Comparison of ENCODE assay signal across 22 mouse cellular contexts in genomic region chr2:28621111-28621510, GRCm38 (mm10). TPM values are rescaled to one million over a fixed set of nuclear protein-coding genes. Genes with fewer than 3 reads are reported as not detected.
DNase-seq lines count a peak whose midpoint lies in the region; ATAC-seq and TF ChIP-seq lines count a peak whose summit lies in the region.
"Had no signal": no experiment of that assay in that cellular context is flagged by ENCODE, and none has a peak within 500 bp of the region (broad histone marks: within the 10 kb centered on the region; RNA-seq: fewer than 3 reads in every experiment).

No protein-coding gene starts in this region.

- ATAC-seq in heart, embryonic 13.5 days (ENCODE audit: extremely low read depth, insufficient number of reproducible peaks, low FRiP score, low TSS enrichment), result no peak
- ATAC-seq in liver, postnatal 0 days, result no peak
- ATAC-seq: midbrain, embryonic 15.5 days had no signal

- no peaks in the 10 kb centered on the region for H3K9me3 ChIP-seq in heart, embryonic 13.5 days
- H3K9me3 ChIP-seq in limb, embryonic 10.5 days (replicated peaks), result no peaks in the 10 kb centered on the region
- no peaks in the 10 kb centered on the region for H3K9me3 ChIP-seq in liver, postnatal 0 days (ENCODE audit: low read length)
- H3K9me3 ChIP-seq: midbrain, embryonic 15.5 days had no signal

- no peak for TF ChIP-seq EP300 in heart, adult 2 months (IDR thresholded peaks at IDR 0.05; ENCODE audit: insufficient read depth, low read depth, low read length)
- no peak for TF ChIP-seq EP300 in liver, postnatal 0 days (IDR thresholded peaks at IDR 0.05; ENCODE audit: low read depth)

- peak overlapping the region; percentile 36 for H3K4me3 ChIP-seq in heart, embryonic 13.5 days
- no peak overlapping the region for H3K4me3 ChIP-seq in heart, adult 2 months
- H3K4me3 ChIP-seq in spleen, adult 2 months (ENCODE audit: extremely low read depth, insufficient read depth, insufficient read length), result peak overlapping the region; percentile 28; the same call in 1 of the 2 replicates
- 0 out of 2 replicates have a peak overlapping the region, but pooled peaks have one; percentile 24 for H3K4me3 ChIP-seq in limb, embryonic 10.5 days
- peak overlapping the region; percentile 62 for H3K4me3 ChIP-seq in liver, postnatal 0 days (ENCODE audit: low read depth, low read length)
- H3K4me3 ChIP-seq: gastrocnemius, adult 2 months; midbrain, embryonic 15.5 days had no signal

- no peak for DNase-seq in heart, adult 2 months
- DNase-seq in spleen, adult 2 months (ENCODE audit: low read depth in 1 of 2, low spot score in 2 of 2), result no peak
- DNase-seq in spleen, postnatal 10 days (ENCODE audit: low spot score in 2 of 2), result no peak
- DNase-seq in limb, embryonic 10.5 days (ENCODE audit: low spot score), result no peak
- DNase-seq in liver, postnatal 0 days, result no peak
- DNase-seq in adrenal gland, adult (ENCODE audit: inconsistent age in 2 of 2, low spot score in 1 of 2), result no peak
- DNase-seq: cerebellum, adult 11-12 months; cerebellum, postnatal 36 days; gastrocnemius, adult 2 months; kidney, adult 18-20 months; kidney, postnatal 25 days; layer of hippocampus, adult 9-11 months; retina, postnatal 1 day; thymus, postnatal 14 days had no signal

- no peaks in the 10 kb centered on the region for H3K36me3 ChIP-seq in heart, embryonic 13.5 days
- no peaks in the 10 kb centered on the region for H3K36me3 ChIP-seq in heart, adult 2 months (ENCODE audit: control insufficient read depth, insufficient read depth, low read length)
- no peaks in the 10 kb centered on the region for H3K36me3 ChIP-seq in spleen, adult 2 months (ENCODE audit: control insufficient read depth, insufficient read depth, low read length)
- no peaks in the 10 kb centered on the region for H3K36me3 ChIP-seq in limb, embryonic 10.5 days
- H3K36me3 ChIP-seq in liver, postnatal 0 days (replicated peaks; ENCODE audit: insufficient read depth, low read length), result no peaks in the 10 kb centered on the region; the same call in 1 of the 2 replicates
- H3K36me3 ChIP-seq: midbrain, embryonic 15.5 days had no signal

- 25% methylated on average over 2 of the region's 2 CpGs for WGBS in heart, embryonic 13.5 days
- WGBS in heart, adult 2 months, result 14% methylated on average over 2 of the region's 2 CpGs
- WGBS in spleen, adult 2 months, result 2% methylated on average over 2 of the region's 2 CpGs
- WGBS in limb, embryonic 10.5 days, result 17% methylated on average over 2 of the region's 2 CpGs
- WGBS in liver, postnatal 0 days (ENCODE audit: insufficient replicate concordance), result 15% methylated on average over 2 of the region's 2 CpGs

- H3K4me2 ChIP-seq in heart, embryonic 13.5 days, result peak overlapping the region; percentile 51
- peak overlapping the region; percentile 73 for H3K4me2 ChIP-seq in liver, postnatal 0 days (ENCODE audit: low read depth, low read length)
- H3K4me2 ChIP-seq: midbrain, embryonic 15.5 days had no signal

- no peak for TF ChIP-seq CTCF in heart, adult 2 months (IDR thresholded peaks at IDR 0.05)
- no peak for TF ChIP-seq CTCF in spleen, adult 2 months (IDR thresholded peaks at IDR 0.05; ENCODE audit: extremely low read depth, insufficient read depth, insufficient read length, insufficient replicate concordance)
- TF ChIP-seq CTCF in liver, postnatal 0 days (IDR thresholded peaks at IDR 0.05; ENCODE audit: low read depth), result no peak

- peaks cover 59% of the 10 kb centered on the region for H3K27me3 ChIP-seq in heart, embryonic 13.5 days (replicated peaks)
- H3K27me3 ChIP-seq in heart, adult 2 months (ENCODE audit: control insufficient read depth, insufficient read depth, low read length), result no peaks in the 10 kb centered on the region; the same call in 1 of the 2 replicates
- no peaks in the 10 kb centered on the region for H3K27me3 ChIP-seq in spleen, adult 2 months (ENCODE audit: control insufficient read depth, insufficient read depth, low read length)
- peaks cover 41% of the 10 kb centered on the region for H3K27me3 ChIP-seq in limb, embryonic 10.5 days (ENCODE audit: low read depth, poor library complexity, severe bottlenecking)
- H3K27me3 ChIP-seq in liver, postnatal 0 days (ENCODE audit: insufficient read depth, low read length), result peaks cover 3% of the 10 kb centered on the region; the same call in 1 of the 2 replicates

- no peak overlapping the region for H3K27ac ChIP-seq in heart, embryonic 13.5 days (replicated peaks)
- no peak overlapping the region for H3K27ac ChIP-seq in heart, adult 2 months
- no peak overlapping the region for H3K27ac ChIP-seq in spleen, adult 2 months (ENCODE audit: insufficient read depth, low read length)
- H3K27ac ChIP-seq in limb, embryonic 10.5 days, result no peak overlapping the region
- H3K27ac ChIP-seq in liver, postnatal 0 days (ENCODE audit: low read depth), result peak overlapping the region; percentile 90
- H3K27ac ChIP-seq: gastrocnemius, adult 2 months; midbrain, embryonic 15.5 days had no signal

- peak overlapping the region; percentile 61; the same call in 1 of the 2 replicates for H3K9ac ChIP-seq in heart, embryonic 13.5 days
- H3K9ac ChIP-seq in heart, adult 2 months (ENCODE audit: low read depth, low read length), result no peak overlapping the region
- H3K9ac ChIP-seq in liver, postnatal 0 days (replicated peaks), result peak overlapping the region; percentile 70
- H3K9ac ChIP-seq: midbrain, embryonic 15.5 days had no signal

- peaks cover 27% of the 10 kb centered on the region for H3K4me1 ChIP-seq in heart, embryonic 13.5 days
- H3K4me1 ChIP-seq in heart, adult 2 months (ENCODE audit: control insufficient read depth, insufficient read depth, low read length), result no peaks in the 10 kb centered on the region
- H3K4me1 ChIP-seq in spleen, adult 2 months (ENCODE audit: control insufficient read depth, insufficient read depth, insufficient read length), result peaks cover 7% of the 10 kb centered on the region; the same call in 1 of the 2 replicates
- H3K4me1 ChIP-seq in limb, embryonic 10.5 days, result peaks cover 10% of the 10 kb centered on the region; the same call in 1 of the 2 replicates
- peaks cover 36% of the 10 kb centered on the region for H3K4me1 ChIP-seq in liver, postnatal 0 days (ENCODE audit: insufficient read depth)
- H3K4me1 ChIP-seq: midbrain, embryonic 15.5 days had no signal

- no peaks in the 10 kb centered on the region for H3K79me2 ChIP-seq in heart, adult 2 months (replicated peaks; ENCODE audit: control insufficient read depth, insufficient read depth, low read length)

- no peak for TF ChIP-seq POLR2A in heart, adult 2 months (IDR thresholded peaks at IDR 0.05; ENCODE audit: insufficient read depth, low read depth, low read length)
- no peak for TF ChIP-seq POLR2A in spleen, adult 2 months (IDR thresholded peaks at IDR 0.05; ENCODE audit: low read depth, low read length)

- intact Hi-C loops in heart, adult 2 months (cut with DNase I), result no loop called here

RNA-seq across cellular contexts. Expression of gene Gfi1b, which starts 0.7 kb away (rescaled TPM):
- 2.8 and 4.7 TPM in 2 replicates for polyA plus RNA-seq in heart, embryonic 13.5 days (2015; fragmentation: Nextera tagmentation; extraction: Ambion mirVana)
- not detected for total RNA-seq in heart, adult 2 months (2021)
- polyA plus RNA-seq in heart, adult 2 months (2012; rRNA removed), result 0.12 TPM in 2 replicates
- 22.1 and 31.1 TPM in 2 replicates for polyA plus RNA-seq in spleen, adult 2 months (2012; rRNA removed)
- 3.5 and 4.2 TPM in 2 replicates for polyA plus RNA-seq in limb, embryonic 10.5 days (2016; fragmentation: Nextera tagmentation; extraction: Ambion mirVana)
- 48.9 and 52.2 TPM in 2 replicates for polyA plus RNA-seq in liver, postnatal 0 days (2015; fragmentation: Nextera tagmentation; extraction: Ambion mirVana)
- total RNA-seq: ES-E14; gastrocnemius, adult 2 months; heart, postnatal 36 days; liver, adult 2 months had no signal
- polyA plus RNA-seq: liver, adult 2 months; midbrain, embryonic 15.5 days had no signal

RNA-seq across cellular contexts. Expression of gene Tsc1, which starts 19.9 kb away (rescaled TPM):
- 16.2 and 16.4 TPM in 2 replicates for polyA plus RNA-seq in heart, embryonic 13.5 days (2015; fragmentation: Nextera tagmentation; extraction: Ambion mirVana)
- total RNA-seq in heart, adult 2 months (2021), result 10 to 100 TPM; 24.9 to 29.3 TPM
- polyA plus RNA-seq in heart, adult 2 months (2012; rRNA removed), result 11.5 and 22.7 TPM in 2 replicates
- polyA plus RNA-seq in spleen, adult 2 months (2012; rRNA removed), result 12.1 and 12.5 TPM in 2 replicates
- polyA plus RNA-seq in limb, embryonic 10.5 days (2016; fragmentation: Nextera tagmentation; extraction: Ambion mirVana), result 24.2 and 26.9 TPM in 2 replicates
- polyA plus RNA-seq in liver, postnatal 0 days (2015; fragmentation: Nextera tagmentation; extraction: Ambion mirVana), result 3.7 TPM in 2 replicates

RNA-seq across cellular contexts. Expression of gene Gtf3c5, which starts 37.6 kb away (rescaled TPM):
- 29.8 and 30.9 TPM in 2 replicates for polyA plus RNA-seq in heart, embryonic 13.5 days (2015; fragmentation: Nextera tagmentation; extraction: Ambion mirVana)
- total RNA-seq in heart, adult 2 months (2021), result 10 to 100 TPM; 11.0 to 12.2 TPM
- polyA plus RNA-seq in heart, adult 2 months (2012; rRNA removed), result 14.3 and 21.9 TPM in 2 replicates
- polyA plus RNA-seq in spleen, adult 2 months (2012; rRNA removed), result 13.3 and 15.4 TPM in 2 replicates
- 69.9 and 71.6 TPM in 2 replicates for polyA plus RNA-seq in limb, embryonic 10.5 days (2016; fragmentation: Nextera tagmentation; extraction: Ambion mirVana)
- 4.5 and 5.8 TPM in 2 replicates for polyA plus RNA-seq in liver, postnatal 0 days (2015; fragmentation: Nextera tagmentation; extraction: Ambion mirVana)

RNA-seq across cellular contexts. Expression of gene Cel, which starts 57.9 kb away (rescaled TPM):
- 0.31 TPM in 1 of 2 replicates, not detected in the other for polyA plus RNA-seq in heart, embryonic 13.5 days (2015; fragmentation: Nextera tagmentation; extraction: Ambion mirVana)
- total RNA-seq in heart, adult 2 months (2021), result not detected
- not detected in 2 replicates for polyA plus RNA-seq in heart, adult 2 months (2012; rRNA removed)
- polyA plus RNA-seq in spleen, adult 2 months (2012; rRNA removed), result 1,405 and 1,688 TPM in 2 replicates
- polyA plus RNA-seq in limb, embryonic 10.5 days (2016; fragmentation: Nextera tagmentation; extraction: Ambion mirVana), result not detected in 2 replicates
- 4.7 TPM in 1 of 2 replicates, not detected in the other for polyA plus RNA-seq in liver, postnatal 0 days (2015; fragmentation: Nextera tagmentation; extraction: Ambion mirVana)
- total RNA-seq: ES-E14; gastrocnemius, adult 2 months; granulocyte monocyte progenitor cell, adult 5-6 weeks; heart, postnatal 36 days; neutrophil, adult 5-6 weeks had no signal
- polyA plus RNA-seq: embryonic facial prominence, embryonic 11.5 days had no signal
